Mouse (Mus musculus) ES-Bruce4 (cell line): Measurements from ENCODE around the gene Tmem182.

Experiments used
- CTCF ChIP-seq: IDR thresholded peaks from one replicate; pipeline ENCODE4 v1.8.1; 2011; ENCODE audit warnings: low read depth, low read length
- POLR2A ChIP-seq: IDR thresholded peaks from one replicate; pipeline ENCODE4 v1.8.1; 2011; ENCODE audit warnings: low read length; ENCODE audit not compliant: insufficient read depth

- TF ChIP-seq CTCF = no peak
- no peak for TF ChIP-seq POLR2A
These were observed 32.2 kb upstream of the Tmem182 start for GRCm38 (mm10) chr1:40773234-40773633.
